Mouse (Mus musculus) embryonic stem cell, embryonic (primary cell): ENCODE results near the gene Tsks.

Experiments
- CTCF ChIA-PET, 4 experiments: fragments of 300-600 bp in 2 of 4; fragments of 350-600 bp in 2 of 4; sonication (Branson Sonifier 250); formaldehyde crosslinking; loops; one replicate each; lab custom pipeline; 2022; ENCODE audit warnings: inconsistent platforms in 2 of 4; lab: Charles Lee
- POLR2A ChIA-PET, 4 experiments: fragments of 300-600 bp in 2 of 4; fragments of 350-600 bp in 2 of 4; sonication (Branson Sonifier 250); formaldehyde crosslinking; loops; one replicate each; lab custom pipeline; 2022; ENCODE audit warnings: antibody characterized with exemption in 4 of 4, inconsistent platforms in 1 of 4; lab: Charles Lee

Gene Tsks

GRCm38 (mm10) chr7:45000539-45001114 is 57.6 kb downstream of the Tsks start:
- ChIA-PET POLR2A (interaction anchor here in 3 of 4 experiments (0.8 to 14.1 kb wide), 16 partner anchors 8 to 71 kb away, joined by 3 to 246 read pairs (median 5); partner anchors contain the start of genes Prmt1 (in 3 of the 3), Scaf1 (in 2 of the 3), Ap2a1 (in 1 of the 3) and Cpt1c (in 1 of the 3)), CTCF (no interaction called here)

- ChIA-PET CTCF (interaction anchor here (0.5 to 1.5 kb wide), 6 partner anchors 17 to 155 kb away, joined by 3 to 5 read pairs (median 3); partner anchors contain the start of gene Prmt1 (in 1 of the 4)), POLR2A (interaction anchor here in 3 of 4 experiments (0.6 to 14.1 kb wide), 17 partner anchors 10 to 224 kb away, joined by 3 to 246 read pairs (median 4); partner anchors contain the start of genes Prmt1 (in 3 of the 3), Rras (in 3 of the 3), Prr12 (in 1 of the 3) and Scaf1 (in 1 of the 3))
Measured at GRCm38 (mm10) chr7:45002440-45002839, 59.4 kb downstream of the Tsks start.

GRCm38 (mm10) chr7:45004546-45004945 is 61.5 kb downstream of the Tsks start:
- CTCF ChIA-PET = interaction anchor here in 1 of 4 experiments (0.6 kb wide), 1 partner anchor 24 kb away, joined by 3 read pairs; no protein-coding TSS in a partner anchor
- POLR2A ChIA-PET = interaction anchor here (0.6 to 14.1 kb wide), 16 partner anchors 8 to 64 kb away, joined by 3 to 246 read pairs (median 6); partner anchors contain the start of genes Rras (in 3 of the 4), Scaf1 (in 3 of the 4) and Prmt1 (in 2 of the 4)

- POLR2A ChIA-PET = interaction anchor here (0.6 to 14.1 kb wide), 25 partner anchors 7 to 193 kb away, joined by 3 to 246 read pairs (median 5); partner anchors contain the start of genes Rras (in 3 of the 4), Prmt1 (in 2 of the 4), Scaf1 (in 2 of the 4) and Il4i1 (in 1 of the 4)
- CTCF ChIA-PET = interaction anchor here in 2 of 4 experiments (0.5 to 0.6 kb wide), 2 partner anchors 24 to 301 kb away, joined by 3 to 4 read pairs; no protein-coding TSS in a partner anchor
Measured at GRCm38 (mm10) chr7:45005321-45005992, 62.5 kb downstream of the Tsks start.

GRCm38 (mm10) chr7:45006503-45006902 is 63.5 kb downstream of the Tsks start:
- POLR2A ChIA-PET = interaction anchor here in 3 of 4 experiments (0.6 to 14.1 kb wide), 14 partner anchors 8 to 255 kb away, joined by 3 to 246 read pairs (median 6); partner anchors contain the start of genes Rras (in 3 of the 3), Scaf1 (in 3 of the 3), Prmt1 (in 2 of the 3) and Irf3 (in 1 of the 3)
- CTCF ChIA-PET = no interaction called here

GRCm38 (mm10) chr7:45007141-45007540 is 64.1 kb downstream of the Tsks start:
- ChIA-PET POLR2A (interaction anchor here in 3 of 4 experiments (1.0 to 14.1 kb wide), 12 partner anchors 8 to 352 kb away, joined by 3 to 246 read pairs (median 6); partner anchors contain the start of genes Rras (in 3 of the 3), Irf3 (in 2 of the 3), Prmt1 (in 2 of the 3) and Scaf1 (in 2 of the 3)), CTCF (no interaction called here)
